Mouse (Mus musculus) neutrophil, adult 59 days (primary cell): ENCODE results near the gene Vmn2r65. TPM values are rescaled to one million over a fixed set of nuclear protein-coding genes. Genes with fewer than 3 reads are reported as not detected.

Experiments used
- total RNA-seq, 2 experiments: library from RNA; stranded (reverse); gene quantifications; 1 replicate in 1 of 2; 2 replicates in 1 of 2; pipeline ENCODE4 v1.2.4; 2023

Gene Vmn2r65
- not detected for total RNA-seq

GRCm38 (mm10) chr7:84964015-84964414, at the start of gene Vmn2r65:
Gene Vmn2r65 (minus strand): TSS chr7:84964115.

GRCm38 (mm10) chr7:85012168-85012567, 48.3 kb upstream of the Vmn2r65 start, which contains the start of gene Vmn2r66:
Gene Vmn2r66 (minus strand): TSS chr7:85012268.

Other genes starting within 250 kb of the Vmn2r65 start
- not detected for gene Olfr291, start 110.6 kb downstream of the Vmn2r65 start, total RNA-seq
- not detected for gene Vmn2r66, start 48.2 kb upstream of the Vmn2r65 start, total RNA-seq
- not detected for gene Vmn2r67, start 191.9 kb upstream of the Vmn2r65 start, total RNA-seq